Mouse (Mus musculus) midbrain, embryonic 12.5 days (tissue): ENCODE results near the gene Rmnd5b. TPM values are rescaled to one million over a fixed set of nuclear protein-coding genes. Genes with fewer than 3 reads are reported as not detected.

Source experiments
- ATAC-seq: fragments of 200-750 bp; cut with Nextera tagmentation; 2 replicates; pipeline ENCODE4 v1.8.0; 2017; ENCODE audit warnings: low read depth, moderate TSS enrichment, moderate library complexity; ENCODE audit not compliant: low FRiP score
- H3K27ac ChIP-seq: fragments of 300-500 bp; sonication (generic); replicated peaks from 2 replicates; pipeline ENCODE4 v1.5.1; 2016; ENCODE audit warnings: mild to moderate bottlenecking
- H3K27me3 ChIP-seq: fragments of 300-500 bp; sonication (generic); 2 replicates; pipeline ENCODE4 v1.6.1; 2016; ENCODE audit warnings: mild to moderate bottlenecking
- H3K36me3 ChIP-seq: fragments of 300-500 bp; sonication (generic); 2 replicates; pipeline ENCODE4 v1.6.1; 2016
- H3K4me1 ChIP-seq: fragments of 300-500 bp; sonication (generic); 2 replicates; pipeline ENCODE4 v1.6.1; 2016
- H3K4me2 ChIP-seq: fragments of 300-500 bp; sonication (generic); replicated peaks from 2 replicates; pipeline ENCODE4 v1.6.1; 2016; ENCODE audit warnings: mild to moderate bottlenecking, moderate library complexity
- H3K4me3 ChIP-seq: fragments of 300-500 bp; sonication (generic); 2 replicates; pipeline ENCODE4 v1.5.1; 2016; ENCODE audit warnings: mild to moderate bottlenecking
- H3K9ac ChIP-seq: fragments of 300-500 bp; sonication (generic); replicated peaks from 2 replicates; pipeline ENCODE4 v1.6.1; 2016; ENCODE audit warnings: mild to moderate bottlenecking, moderate library complexity
- H3K9me3 ChIP-seq: fragments of 300-500 bp; sonication (generic); 2 replicates; pipeline ENCODE4 v1.6.1; 2016; ENCODE audit warnings: mild to moderate bottlenecking
- WGBS: fragments of 180-500 bp; shearing (Covaris S2); methylation state at CpG from one replicate; pipeline ENCODE4 v1.1.7; 2016; 5-methylcytosine and 5-hydroxymethylcytosine counted together
- polyA plus RNA-seq: library from polyadenylated mRNA; unstranded; fragments of >200 nt; fragmentation: Nextera tagmentation; extraction: Ambion mirVana; gene quantifications from 2 replicates; pipeline ENCODE4 v1.2.1, GENCODE M21; 2016

The Rmnd5b gene
- polyA plus RNA-seq, 1 experiment from 2014 or later, result 46.8 TPM

- ATAC-seq, result peak; percentile 92
- under 1% methylated on average over 59 of the region's 59 CpGs for WGBS
- Histone ChIP-seq H3K4me1 (peaks cover 22% of the 10 kb centered on the region), H3K4me3 (peak within 1 kb of the TSS; percentile 52), H3K36me3 (peaks cover 34% of the 10 kb centered on the region), H3K9me3 (no peaks in the 10 kb centered on the region), H3K27me3 (no peaks in the 10 kb centered on the region), H3K27ac (peak within 1 kb of the TSS; percentile 91), H3K9ac (peak within 1 kb of the TSS; percentile 74), H3K4me2 (peak within 1 kb of the TSS; percentile 85)
These were observed 51.1 kb downstream of the Rmnd5b start, which contains the start of gene Phykpl for GRCm38 (mm10) chr11:51584431-51585248. Gene Phykpl (plus strand): TSS chr11:51584757.

DNA sequence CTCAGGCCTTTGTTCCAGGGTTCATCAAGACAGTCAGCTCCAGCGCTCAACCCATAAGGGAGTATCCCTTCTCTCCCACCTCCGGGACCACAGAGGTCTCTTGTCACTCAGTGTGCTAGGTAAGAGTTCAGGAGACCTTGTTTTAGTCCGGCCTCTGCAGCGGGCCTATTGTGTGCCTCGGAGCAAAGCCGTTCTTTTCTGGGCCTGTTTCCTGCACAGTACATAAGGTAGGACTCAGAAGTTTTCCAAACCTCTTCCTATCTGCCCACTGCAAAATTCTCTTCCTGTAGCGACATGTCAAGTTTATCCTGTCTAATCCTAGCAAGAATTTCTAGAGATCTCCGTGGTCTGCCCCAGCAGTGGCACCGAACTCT, 51.7 kb downstream of the Rmnd5b start:
- Histone ChIP-seq H3K9me3 (no peaks in the 10 kb centered on the region), H3K36me3 (peaks cover 28% of the 10 kb centered on the region), H3K9ac (peak overlapping the region; percentile 74), H3K4me1 (peaks cover 22% of the 10 kb centered on the region), H3K4me2 (peak overlapping the region; percentile 85), H3K27me3 (no peaks in the 10 kb centered on the region), H3K4me3 (peak overlapping the region; percentile 52), H3K27ac (peak overlapping the region; percentile 91)
- 12% methylated on average over 9 of the region's 9 CpGs for WGBS
- ATAC-seq, result peak; percentile 28

DNA sequence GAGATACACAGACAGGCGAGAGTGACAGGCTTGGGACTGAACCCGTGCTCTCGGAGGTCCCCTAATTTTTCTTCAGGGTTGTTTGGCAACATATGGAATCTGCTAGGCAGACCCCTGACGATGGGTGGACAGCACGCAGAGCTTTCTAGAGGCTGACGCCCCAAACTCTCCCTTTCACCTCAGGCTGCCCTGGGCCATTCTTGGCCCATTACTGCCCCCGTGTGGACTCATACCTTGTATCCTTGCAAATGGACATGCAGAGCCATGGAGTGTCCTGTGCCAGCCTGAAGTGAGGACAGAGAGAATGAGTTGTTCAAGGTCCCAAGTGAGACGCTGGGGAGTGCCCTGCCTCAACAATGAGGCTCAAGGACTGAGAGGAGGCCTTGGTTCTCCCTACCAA, 53.0 kb downstream of the Rmnd5b start:
- 23% methylated on average over 8 of the region's 8 CpGs for WGBS

DNA sequence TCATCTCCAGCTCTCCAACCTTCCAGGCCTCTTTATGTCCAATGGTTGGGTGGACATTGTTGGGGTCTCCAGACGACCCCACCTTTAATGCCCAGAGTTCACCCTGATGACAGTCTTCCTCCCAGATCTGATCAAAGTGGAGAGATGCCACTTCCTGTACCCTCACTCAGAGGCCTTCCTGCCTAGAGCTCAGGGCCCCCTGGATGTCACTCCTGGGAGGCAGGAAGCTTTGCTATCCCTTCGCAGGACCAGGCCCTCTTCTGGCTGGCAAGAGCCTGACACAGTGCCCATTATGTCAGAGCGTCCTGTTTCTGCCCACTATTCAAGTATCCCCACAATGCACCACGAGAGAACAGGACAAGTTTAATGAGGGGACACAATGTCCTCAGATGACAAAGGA, 56.7 kb downstream of the Rmnd5b start:
- no peak overlapping the region for H3K4me3 ChIP-seq
- ATAC-seq, result no peak
- peaks cover 8% of the 10 kb centered on the region for H3K4me1 ChIP-seq
- H3K9ac ChIP-seq, result no peak overlapping the region
- H3K27me3 ChIP-seq, result no peaks in the 10 kb centered on the region
- no peak overlapping the region for H3K4me2 ChIP-seq
- H3K36me3 ChIP-seq, result no peaks in the 10 kb centered on the region
- H3K9me3 ChIP-seq, result no peaks in the 10 kb centered on the region
- no peak overlapping the region for H3K27ac ChIP-seq
- 67% methylated on average over 4 of the region's 4 CpGs for WGBS

More for the DNA sequence above, 53.0 kb downstream of the Rmnd5b start:
- H3K4me2 ChIP-seq, result no peak overlapping the region
- peaks cover 16% of the 10 kb centered on the region for H3K36me3 ChIP-seq
- no peaks in the 10 kb centered on the region for H3K9me3 ChIP-seq
- no peak for ATAC-seq
- no peak overlapping the region for H3K4me3 ChIP-seq
- peaks cover 22% of the 10 kb centered on the region for H3K4me1 ChIP-seq
- H3K27me3 ChIP-seq, result no peaks in the 10 kb centered on the region
- no peak overlapping the region for H3K9ac ChIP-seq
- 0 out of 2 replicates have a peak overlapping the region, but pooled peaks have one; percentile 91 for H3K27ac ChIP-seq

DNA sequence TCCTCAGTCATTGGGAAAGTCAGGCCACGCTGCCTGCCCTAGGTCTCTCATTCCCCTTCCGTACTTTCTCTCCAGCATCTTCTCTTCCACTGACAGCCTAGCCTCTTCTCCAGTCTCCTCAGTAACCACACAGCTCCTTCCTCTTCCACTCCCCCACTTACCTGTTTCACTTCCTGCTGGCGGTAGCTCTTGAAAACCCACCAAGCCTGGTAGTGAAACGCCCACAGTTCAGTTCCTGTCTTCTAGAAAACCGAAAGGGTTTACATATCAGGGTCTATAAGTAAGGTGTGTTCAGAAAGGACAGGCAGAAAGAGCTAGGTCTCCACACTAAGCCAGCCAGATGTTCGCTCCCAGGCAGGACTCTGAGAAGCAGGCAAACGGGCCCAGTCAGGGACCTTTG, 58.1 kb downstream of the Rmnd5b start:
- H3K9me3 ChIP-seq, result no peaks in the 10 kb centered on the region
- H3K9ac ChIP-seq, result no peak overlapping the region
- H3K4me1 ChIP-seq, result no peaks in the 10 kb centered on the region
- no peak overlapping the region for H3K27ac ChIP-seq
- no peaks in the 10 kb centered on the region for H3K36me3 ChIP-seq
- H3K4me2 ChIP-seq, result no peak overlapping the region
- H3K4me3 ChIP-seq, result no peak overlapping the region
- no peaks in the 10 kb centered on the region for H3K27me3 ChIP-seq
- 87% methylated on average over 7 of the region's 7 CpGs for WGBS
- ATAC-seq, result no peak

DNA sequence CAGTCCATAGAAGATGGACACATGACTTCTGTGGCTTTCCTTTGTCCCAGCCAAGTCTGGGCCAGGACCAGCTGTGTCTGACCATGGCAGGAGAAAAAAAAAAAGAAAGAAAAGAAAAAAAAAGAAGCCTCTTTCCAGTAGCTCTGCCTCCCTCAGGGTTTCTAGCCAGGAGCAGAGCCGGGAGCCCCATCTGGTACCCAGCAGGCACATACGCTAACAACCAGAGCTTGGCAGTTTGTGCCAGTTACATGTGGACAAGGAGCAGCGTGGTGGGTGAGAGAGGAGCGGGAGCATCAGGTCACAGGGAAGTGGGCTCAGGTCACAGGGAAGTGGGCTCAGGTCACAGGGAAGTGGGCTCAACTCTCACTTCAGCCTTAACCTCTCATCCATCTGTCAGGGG, 59.2 kb downstream of the Rmnd5b start:
- Histone ChIP-seq H3K27me3 (no peaks in the 10 kb centered on the region), H3K27ac (no peak overlapping the region), H3K9me3 (no peaks in the 10 kb centered on the region), H3K36me3 (no peaks in the 10 kb centered on the region), H3K4me1 (no peaks in the 10 kb centered on the region), H3K4me3 (no peak overlapping the region), H3K4me2 (no peak overlapping the region), H3K9ac (no peak overlapping the region)
- no peak for ATAC-seq
- 78% methylated on average over 4 of the region's 4 CpGs for WGBS

Other genes starting within 250 kb of the Rmnd5b start
- 16.5 and 17.7 TPM in 2 replicates for gene Phykpl, start 51.1 kb downstream of the Rmnd5b start, polyA plus RNA-seq
- 771 and 878 TPM in 2 replicates for gene Hnrnpab, start 29.0 kb downstream of the Rmnd5b start, polyA plus RNA-seq
- gene Nhp2, start 16.2 kb downstream of the Rmnd5b start, polyA plus RNA-seq, result 118 and 128 TPM in 2 replicates
- gene N4bp3, start 14.9 kb upstream of the Rmnd5b start, polyA plus RNA-seq, result 10.7 and 11.8 TPM in 2 replicates
- gene D930048N14Rik, start 15.1 kb upstream of the Rmnd5b start, polyA plus RNA-seq, result 0.51 TPM in 2 replicates
- 103 and 105 TPM in 2 replicates for gene 0610009B22Rik, start 53.0 kb upstream of the Rmnd5b start, polyA plus RNA-seq
- gene Sec24a, start 127.7 kb upstream of the Rmnd5b start, polyA plus RNA-seq, result 15.8 TPM in 2 replicates
- gene Sar1b, start 127.8 kb upstream of the Rmnd5b start, polyA plus RNA-seq, result 125 and 129 TPM in 2 replicates
- 0.43 and 0.48 TPM in 2 replicates for gene Jade2, start 221.8 kb upstream of the Rmnd5b start, polyA plus RNA-seq